Mouse (Mus musculus) ovary, postnatal 10 days (tissue): ENCODE data around the gene Nol4l.

ENCODE experiments used
- DNase-seq: peaks from one replicate; pipeline ENCODE4 v3.0.0; 2022; ENCODE audit warnings: low spot score

The Nol4l gene

DNA sequence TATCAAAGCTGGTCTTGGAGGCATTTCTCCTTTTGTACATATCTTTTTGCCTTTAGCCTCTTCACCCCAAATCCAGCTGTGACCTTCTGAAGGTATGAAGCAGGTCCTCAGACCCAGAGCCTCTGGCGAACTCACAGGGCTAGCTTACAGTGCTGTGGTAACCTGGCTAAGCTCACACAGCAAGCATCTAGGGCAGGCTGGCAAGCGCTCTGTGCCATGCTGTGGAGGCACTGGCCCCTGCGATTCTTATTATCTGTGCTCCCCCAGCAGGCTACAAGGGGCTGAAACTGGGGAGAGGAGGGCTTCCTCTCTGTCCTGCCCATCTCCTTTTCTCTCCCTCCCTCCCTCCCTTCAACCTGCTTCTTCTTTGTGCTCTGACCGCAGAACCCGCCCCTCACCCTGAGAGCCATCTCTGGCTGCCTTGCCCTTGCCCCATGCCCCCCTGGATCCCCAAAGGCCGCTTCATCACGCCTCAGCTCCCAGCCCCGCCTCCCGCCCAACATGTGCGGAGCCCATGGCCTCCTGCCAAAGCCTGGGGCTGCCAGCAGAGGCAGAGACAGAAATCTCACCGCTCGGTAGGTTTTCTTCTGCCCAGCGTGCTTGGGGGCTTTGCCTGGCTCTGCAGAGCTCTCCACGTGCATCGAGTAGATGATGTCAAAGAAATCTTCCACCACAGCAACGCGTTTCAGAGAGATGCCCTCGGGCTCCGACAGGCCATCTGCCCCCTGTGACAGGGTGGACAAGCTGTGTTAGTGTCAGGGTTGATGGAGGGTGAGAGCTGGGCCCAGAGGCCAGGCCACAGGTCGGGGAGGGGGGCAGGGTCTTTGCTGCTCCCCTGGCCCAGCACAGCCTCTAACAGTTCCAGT, 46.4 kb downstream of the Nol4l start:
- no peak for DNase-seq

DNA sequence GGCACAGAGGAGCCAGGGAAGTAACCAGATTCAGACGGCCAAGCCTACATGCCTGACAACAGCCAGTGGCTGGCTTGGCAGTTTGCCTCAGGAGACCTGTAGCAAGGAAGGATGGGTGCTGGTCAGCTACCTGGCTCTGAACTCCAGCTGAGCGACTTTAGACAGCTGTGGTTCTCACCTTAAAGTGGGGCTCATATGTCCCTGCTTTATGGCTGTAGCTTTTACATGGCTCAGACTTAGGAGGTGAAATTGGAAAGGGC, 48.0 kb downstream of the Nol4l start:
- no peak for DNase-seq

DNA sequence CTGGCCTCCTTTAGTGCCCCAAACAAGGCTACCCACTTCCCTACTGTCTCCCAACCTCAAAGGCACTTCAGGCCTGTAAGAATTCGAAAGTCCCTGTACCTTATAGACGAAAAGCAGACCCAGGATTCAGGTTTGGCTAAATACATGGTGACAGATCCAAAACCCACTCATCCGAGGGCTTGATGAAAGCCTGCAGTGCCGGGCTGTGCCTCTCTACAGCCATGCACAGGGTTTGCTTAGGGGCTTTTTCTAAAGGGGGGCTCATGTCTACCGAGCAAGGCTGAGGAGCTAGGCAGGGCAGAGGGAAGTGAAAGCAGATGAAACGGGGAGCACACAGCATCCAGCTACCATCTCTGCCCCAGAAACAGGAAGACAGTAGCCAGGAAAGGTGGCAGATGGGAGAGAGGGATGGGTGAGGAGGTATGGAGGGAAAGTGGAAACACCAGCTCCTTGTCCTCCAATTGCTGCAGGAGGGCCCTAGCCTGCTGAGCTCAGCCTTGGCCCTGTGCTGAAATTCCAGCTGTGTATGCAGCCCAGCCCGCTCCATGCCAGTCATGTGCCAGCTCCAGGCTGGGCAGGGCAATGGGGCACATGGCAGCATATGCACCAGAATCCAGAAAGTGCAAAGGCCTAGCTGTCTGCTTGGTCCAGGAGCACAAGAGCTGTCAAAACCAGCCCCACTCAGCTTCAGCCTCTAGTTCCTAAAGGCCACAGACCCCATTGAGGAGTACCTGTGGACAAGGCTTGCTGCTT, 48.5 kb downstream of the Nol4l start:
- no peak for DNase-seq

DNA sequence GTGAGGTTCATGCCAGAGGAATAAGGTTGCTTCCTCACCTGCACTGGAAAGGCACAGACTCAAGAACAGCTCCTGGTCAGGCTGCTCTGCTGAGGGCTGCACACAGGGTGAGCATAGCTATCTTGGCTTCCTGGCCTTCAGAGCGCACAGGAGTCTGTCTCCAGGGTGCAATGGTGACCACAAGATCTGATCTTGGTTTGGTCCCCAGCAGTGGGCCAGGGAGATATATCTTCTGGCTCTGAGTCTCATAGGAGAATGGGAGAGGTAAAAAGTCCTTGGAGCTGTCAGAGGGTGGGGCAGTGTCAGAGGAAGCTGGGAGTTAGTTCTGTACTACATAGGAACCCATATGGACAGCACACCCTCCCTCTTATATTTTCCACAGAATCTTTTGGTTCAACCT, 50.3 kb downstream of the Nol4l start:
- no peak for DNase-seq

DNA sequence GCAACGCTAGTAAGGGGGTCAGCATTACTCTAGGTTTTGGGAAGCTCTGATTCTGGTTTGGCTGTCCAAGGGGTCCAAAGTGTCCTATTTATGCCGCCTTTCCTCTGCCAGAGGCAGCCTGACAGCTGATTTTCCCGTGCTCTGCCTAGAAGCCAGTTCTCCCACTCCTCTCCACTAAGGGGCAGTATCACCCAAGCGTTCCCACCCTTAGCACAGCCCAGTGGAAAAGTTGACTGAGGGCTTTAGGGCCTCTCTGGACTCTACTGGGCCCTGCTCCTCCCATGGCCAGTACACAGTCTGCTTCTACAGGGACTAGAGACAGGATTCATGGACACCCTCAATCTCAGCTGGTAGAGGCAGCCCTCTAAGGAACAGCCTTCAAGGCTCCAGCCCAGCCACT, 51.2 kb downstream of the Nol4l start:
- DNase-seq = no peak

DNA sequence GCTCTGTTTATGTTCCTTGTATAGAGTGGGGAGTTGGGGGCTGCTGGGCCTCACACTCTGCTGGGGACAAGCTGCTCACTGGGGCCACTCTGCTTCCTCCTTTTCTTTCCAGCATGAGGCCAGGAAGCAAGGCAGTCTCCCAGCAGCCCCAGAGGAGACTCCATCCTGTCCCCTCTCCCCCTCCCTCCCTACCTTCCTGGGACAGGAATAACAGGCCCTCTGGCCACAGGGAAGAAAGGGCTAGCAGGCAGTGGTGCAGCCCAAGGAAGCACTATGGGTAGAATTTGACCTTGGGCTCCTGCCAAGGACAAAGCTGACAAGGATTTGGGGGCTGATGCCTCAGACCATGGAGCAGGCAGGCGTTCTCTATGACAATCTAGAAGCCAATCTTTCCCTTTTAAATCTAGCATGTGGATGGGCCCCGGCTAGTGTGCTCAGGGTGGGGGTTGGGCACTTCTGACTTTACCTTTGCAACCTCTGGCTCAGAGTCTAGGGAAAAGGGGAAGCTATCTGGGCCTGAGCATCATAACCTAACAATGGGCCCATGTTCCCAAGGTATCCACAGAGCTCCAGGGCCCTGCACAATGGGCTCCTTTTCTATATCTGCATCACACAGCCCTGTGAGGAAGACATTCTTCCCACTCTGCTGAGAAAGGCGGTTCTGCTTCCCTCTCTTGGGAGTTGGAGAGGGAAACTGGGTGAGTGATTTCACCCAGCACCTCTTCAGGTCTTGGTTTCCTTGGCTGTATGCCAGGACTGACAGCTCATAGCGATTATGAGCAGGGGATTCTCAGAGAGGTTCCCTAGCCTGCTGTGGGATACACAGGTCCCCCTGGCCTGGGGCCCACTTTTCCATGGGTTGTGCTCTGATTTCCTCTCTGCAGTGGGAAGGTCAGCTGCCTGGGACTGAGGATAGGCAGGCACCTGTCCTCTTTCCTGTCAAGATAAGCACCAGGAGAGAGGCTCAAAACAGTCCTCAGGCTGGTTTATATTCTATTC, 54.4 kb downstream of the Nol4l start:
- DNase-seq = no peak

DNA sequence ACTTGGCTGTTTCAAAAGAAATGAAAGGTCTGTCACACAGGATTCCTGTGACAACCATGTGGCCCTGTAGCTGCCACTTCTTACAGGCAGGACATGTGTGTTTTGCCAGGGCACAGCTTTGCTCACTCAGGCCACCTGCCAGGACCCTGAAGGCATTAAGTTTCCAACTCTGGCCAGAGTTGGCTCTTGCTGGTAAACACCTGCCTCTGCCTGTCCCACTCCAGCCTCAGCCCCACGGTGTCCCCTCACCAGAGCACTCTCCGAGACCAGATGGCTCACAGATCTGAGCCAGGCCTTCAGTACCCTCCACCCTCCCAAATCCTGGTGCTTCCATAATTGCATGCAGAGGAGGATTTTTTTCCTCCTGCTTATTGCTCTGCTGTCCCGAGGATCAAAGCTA, 58.8 kb downstream of the Nol4l start:
- no peak for DNase-seq

DNA sequence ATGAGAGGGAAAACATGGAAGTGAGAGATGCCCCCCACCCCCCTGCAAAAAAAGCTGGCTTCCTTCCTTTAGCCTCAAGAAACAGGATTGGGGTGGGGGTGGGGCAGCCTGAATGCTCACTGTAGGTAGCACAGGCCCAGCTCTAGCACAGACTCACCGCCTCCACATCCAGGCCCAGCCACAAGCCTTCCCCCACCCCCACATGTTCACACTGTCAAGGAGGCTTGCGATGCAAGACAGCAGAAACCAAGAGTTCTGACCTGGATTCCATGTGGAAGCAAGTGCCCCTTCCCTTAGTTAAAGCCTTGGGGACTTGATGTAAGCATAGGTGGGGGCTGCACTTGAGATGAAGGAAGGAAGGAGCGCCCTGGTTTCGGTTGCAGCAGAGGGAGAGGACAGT, 60.0 kb downstream of the Nol4l start:
- DNase-seq = no peak

DNA sequence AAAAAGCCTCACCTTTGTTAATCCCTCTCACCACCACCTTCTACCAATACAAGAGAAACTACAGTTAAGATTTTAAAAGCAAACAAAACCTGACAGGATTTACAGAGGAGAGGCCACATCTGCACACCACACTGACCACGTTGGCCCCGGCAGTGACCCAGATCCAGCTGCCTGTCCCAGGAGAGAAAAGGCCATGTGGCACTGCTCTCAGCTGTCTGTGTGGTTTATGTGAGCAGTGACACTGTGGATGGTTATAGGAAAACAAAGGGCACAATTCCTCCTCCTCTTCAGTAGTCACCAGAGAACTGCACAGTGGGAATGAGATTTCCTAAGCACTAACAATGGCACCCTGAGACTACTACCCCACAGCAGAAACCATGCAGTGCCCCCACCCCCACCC, 60.5 kb downstream of the Nol4l start:
- DNase-seq = no peak

DNA sequence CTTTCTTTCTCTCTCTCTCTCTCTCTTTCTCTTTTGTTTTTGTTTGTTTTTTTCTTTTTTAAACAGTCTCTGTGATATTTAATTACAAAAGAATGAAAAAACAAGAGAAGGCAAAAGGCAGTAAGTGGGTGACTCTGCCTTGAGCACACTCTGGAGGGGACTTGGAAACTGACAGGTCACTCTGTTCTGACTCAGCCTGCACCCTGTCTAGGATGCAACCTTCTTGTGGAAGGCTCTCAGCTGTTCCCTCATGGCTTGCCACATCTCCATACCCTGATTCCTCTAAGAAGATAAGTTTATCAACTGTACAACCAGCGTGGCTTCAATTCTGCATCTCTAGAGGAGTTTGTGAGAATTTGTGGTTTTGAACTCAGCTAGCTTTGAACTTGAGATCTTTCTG, 62.4 kb downstream of the Nol4l start:
- no peak for DNase-seq

DNA sequence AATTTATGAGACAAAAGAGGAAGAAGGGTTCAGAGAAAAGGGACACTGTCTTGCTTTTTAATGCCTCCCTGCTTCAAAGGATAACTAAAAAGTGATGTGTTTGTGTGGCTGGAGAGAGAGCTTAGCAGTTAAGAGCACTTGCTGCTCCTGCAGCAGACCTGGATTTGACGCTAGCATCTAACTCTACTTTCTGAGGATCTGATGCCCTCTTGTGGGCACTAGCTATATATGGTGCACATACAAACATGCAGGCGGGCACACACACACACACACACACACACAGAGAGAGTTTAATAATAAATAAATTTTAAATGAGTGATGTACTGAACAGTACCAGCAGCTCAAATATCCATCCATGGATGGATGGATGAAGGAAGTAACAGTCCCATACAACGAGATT, 66.5 kb downstream of the Nol4l start:
- no peak for DNase-seq

DNA sequence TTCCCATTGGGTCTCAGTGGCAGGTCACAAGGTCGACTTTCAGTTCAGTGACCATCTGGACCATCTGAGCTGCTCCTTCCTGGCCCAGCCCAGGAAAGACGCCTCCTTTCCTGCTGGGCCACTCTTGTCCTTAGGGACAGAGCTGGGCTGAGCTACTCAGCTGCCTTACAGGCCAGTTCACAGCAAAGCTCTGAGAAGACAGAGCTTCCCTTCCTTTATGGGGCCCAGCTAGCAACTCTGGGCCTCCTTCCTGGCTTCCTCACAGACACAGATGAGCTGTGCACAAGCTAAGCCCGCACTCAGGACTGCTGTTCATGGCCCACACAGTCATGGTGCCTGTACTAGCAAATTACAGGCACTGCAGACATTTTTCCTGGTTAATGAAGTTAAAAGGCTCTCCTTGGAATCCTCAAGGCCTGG, 71.7 kb downstream of the Nol4l start:
- no peak for DNase-seq

DNA sequence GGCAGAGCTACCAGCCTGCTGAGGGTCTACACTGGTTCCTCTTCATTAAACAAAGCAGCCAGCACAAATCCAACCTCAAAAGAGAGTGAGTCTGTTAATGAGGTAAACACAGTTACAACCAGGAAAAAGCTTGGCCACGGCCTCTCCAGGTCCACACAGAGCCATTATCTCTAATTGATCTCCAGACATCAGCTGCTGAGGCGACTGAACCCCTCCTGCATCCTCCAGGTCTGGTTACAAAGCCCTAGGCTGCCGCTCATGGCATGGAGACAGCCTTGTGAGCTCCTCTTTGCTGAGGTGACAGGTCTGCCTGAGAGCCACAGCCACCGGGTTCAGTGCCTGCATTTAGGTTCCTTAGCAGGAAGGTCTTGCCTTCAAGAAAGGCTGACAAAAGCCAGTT, 72.3 kb downstream of the Nol4l start:
- no peak for DNase-seq

DNA sequence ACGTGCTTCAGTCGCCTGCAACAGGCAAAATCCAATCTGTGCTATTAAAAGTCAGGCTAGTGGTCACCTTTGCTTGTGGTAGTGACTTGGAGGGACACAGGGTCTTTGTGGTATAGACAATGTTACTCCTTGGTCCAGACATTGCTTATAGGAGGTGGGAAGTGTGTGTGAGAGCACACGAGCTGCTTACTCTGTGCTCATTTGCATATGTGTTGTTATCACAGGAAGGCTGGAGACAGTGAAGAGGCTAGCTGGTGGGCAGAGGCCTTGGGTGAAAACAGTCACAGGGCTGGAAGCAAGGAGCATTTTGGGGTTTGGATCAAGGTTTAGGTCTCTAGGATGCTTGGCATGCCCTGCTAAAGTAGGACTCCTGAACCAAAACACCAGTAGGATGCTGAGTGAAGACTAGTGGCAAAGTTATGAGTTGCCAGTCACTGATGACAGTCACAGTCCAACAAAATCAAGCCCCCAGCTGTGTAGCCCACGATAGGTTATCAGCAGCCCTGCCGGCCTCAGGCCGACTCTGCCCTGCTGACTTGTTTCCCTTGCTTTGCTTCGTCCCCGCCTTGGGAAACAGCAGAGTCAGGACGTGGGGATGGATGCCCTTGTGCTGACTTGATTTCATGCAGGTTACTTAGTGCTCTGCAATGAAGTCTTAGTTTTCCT, 74.8 kb downstream of the Nol4l start:
- no peak for DNase-seq

DNA sequence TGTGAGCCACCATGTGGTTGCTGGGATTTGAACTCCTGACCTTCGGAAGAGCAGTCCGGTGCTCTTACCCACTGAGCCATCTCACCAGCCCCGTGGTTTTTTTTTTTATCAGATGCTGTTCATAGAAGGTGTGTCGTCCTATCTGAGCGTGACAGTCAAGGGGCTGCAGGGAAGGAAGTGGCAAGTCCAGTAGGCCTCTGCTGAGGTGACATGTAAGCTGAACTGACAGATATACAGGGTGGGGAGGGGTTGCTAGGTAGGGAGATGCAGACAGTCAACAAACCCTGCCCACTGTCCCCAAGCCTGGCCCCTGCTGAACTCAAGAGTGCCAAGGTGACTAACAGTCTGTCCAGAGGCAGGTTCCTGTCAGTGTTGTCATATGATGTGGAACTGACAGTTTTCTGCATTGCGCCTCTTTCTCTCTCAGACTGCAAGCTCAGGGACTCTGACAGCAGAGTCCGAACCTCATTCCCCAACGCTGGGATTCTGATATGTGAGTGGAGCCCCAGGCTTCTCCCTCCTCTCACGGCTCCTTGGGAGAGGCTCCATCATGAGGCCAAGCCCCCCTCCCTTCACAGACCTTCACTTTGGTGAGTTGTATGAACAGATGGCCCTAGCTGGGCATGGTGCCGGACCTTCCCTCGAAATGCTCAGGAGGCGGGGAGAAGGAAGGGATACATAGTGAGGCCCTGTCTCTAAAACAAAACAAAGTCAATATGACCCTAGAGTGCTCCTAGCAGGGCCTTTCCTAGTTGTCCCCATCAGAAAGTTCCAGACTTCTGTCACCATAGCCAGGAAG, 75.6 kb downstream of the Nol4l start:
- DNase-seq = no peak

DNA sequence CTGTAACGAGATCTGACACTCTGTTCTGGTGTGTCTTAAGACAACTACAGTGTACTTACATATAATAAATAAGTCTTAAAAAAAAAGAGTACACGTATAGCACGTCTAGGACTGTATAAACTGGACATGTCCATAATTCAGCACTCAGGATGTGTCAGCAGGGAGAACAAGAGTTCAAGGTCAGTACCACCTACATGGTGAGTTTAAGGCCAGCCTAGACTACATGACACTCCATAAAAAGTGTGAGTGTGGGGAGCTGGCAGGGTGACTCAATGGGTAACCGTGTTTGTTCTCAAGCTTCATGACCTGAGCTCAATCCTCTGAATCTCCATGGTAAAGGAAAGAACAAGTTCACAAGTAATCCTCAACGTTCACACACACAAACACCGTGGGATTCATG, 81.3 kb downstream of the Nol4l start:
- no peak for DNase-seq

DNA sequence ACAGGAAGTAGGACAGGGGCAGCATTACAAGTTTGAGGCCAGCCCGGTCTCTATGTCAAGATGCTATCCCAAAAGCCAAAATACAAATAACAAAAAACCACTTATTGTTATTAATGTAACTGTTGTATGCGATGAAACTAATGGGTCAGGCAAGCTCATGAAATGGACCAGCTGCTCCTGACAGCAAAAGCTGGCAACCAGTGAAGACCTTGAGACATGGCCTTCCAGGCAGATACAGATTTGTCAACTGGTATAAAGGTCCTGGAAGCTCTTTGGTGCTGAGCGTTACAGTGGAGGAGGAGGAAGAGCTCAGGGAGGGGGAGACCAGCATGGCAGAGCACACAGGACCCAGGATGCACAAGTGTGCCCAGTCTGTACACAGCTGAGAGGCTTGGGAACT, 82.1 kb downstream of the Nol4l start:
- no peak for DNase-seq

DNA sequence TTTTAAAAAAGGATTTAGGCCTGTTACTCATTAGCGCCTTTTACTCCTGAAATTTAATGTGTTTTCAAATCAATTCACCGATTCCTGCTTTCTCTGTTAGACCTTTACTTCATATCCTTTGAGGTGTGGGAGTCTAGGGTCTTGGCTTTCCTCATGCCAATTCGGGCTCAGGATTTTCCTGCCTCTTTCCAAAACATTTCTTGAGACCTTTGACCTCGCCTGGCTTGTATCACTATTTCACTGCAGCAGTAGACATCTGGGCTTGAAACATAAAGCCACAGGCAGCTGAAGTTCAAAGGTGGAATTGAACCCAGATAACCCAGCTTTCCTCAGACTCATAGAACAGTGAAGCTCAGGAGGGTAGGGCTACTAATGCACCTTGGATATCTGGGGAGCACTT, 83.3 kb downstream of the Nol4l start:
- DNase-seq = no peak

DNA sequence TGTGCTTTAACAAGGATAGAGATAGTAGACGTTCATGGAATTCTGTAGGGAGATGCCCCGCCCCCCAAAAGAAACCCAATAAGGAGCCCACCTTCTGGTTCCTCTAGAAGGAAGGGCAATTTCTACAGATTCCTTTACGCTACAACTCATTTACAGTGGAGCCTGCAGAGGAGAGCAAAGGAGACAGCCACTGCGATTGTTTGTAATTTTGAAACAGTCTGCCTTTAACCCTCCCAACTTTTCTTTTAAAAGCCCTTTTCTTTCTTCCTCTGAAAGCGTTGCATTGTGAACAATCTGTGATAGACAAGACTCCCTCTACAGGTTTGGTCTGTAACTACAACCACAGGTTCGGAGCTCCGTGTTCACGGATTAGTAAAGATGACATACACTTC, 83.8 kb downstream of the Nol4l start:
- DNase-seq = no peak

DNA sequence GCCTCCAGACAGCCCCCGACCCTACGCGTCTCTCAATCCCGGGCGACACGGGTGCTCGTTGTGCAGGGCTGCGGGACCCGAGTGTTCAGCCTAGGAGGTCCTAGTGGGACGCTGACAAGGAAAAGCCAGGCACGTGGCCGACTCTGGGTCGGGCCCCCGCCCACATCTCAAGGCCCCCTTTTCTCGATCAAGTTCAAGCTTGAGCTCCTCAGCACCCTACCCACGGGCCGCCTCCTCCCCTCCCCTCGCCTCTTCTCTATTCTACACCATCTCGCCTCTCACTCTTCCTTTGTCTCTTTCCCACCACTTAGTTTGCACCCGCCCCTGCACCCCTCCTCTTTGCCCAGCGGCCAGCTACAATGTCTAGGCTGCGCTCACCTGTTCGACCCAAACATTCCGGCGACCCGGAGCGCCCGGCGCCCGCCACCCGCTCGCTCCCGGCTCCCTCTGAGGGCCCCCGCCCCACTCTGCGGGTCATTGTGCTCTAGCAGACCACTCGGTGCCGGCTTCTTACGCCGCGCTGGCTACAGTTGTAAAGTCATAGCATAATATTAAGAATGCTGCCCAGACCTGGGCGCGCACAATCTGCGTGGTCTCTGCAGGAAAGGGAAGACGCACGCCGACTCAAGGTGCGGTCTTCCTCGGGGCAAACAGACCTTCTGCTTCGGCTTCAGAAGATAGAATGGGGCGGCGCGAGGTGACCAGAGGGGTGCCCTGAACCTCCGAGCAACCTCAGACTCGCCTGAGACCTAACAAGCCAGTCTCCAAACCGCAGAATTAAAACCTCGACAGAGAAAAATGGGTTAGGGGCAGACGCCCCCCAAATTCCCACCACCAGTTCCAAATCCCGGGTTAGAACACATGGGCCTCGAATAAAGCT, 84.4 kb downstream of the Nol4l start:
- no peak for DNase-seq
